Mouse (Mus musculus) right cerebral cortex, postnatal 10 days (tissue): ENCODE results near the gene Fam25c.
"Not testable (repeated sequence)": the region's sequence is repeated elsewhere in the genome, so short reads cannot be mapped to it uniquely, and the experiment has no call there.

Source experiments
- DNase-seq, 2 experiments: peaks; one replicate each; pipeline ENCODE4 v3.0.0; 2021; ENCODE audit warnings: low spot score in 2 of 2

Gene Fam25c

DNA sequence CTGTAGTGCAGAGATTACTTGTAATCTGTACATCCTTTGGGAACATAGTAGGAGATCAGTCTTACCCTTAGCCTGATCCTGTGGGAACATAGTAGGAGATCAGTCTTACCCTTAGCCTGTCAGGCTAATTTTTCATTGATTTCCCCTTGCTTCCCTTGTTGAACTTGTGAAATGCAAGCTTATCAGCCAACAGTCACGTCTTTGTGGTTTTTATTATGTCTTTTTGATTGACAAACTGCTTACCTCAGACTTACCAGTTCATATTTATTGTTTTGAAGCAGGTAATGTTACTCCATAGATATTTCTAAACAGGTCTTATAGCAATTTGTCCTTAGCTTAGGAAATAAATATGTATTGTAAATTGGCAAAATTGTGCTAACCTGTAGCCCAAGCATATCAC, 27.6 kb downstream of the Fam25c start:
- DNase-seq: no peak

DNA sequence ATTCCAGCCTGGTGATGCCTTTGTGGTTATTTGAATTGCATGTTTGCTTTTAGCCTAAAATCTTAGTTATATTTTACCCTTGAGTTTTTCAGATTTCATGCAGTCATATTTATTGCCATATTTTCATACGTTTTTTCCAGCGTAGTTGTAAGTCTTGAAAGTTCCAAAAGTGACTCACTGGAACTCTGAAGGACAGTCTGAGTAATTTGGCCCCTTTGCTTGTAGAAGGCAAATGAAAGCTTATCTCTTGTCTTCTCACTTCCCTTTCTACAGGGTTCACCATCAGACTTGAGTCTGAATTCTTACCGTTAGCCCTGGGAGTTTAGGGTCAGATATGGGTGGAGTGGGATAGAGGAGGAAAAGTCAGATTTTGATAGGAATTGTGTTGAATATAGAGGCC, 28.6 kb downstream of the Fam25c start:
- DNase-seq: no peak

DNA sequence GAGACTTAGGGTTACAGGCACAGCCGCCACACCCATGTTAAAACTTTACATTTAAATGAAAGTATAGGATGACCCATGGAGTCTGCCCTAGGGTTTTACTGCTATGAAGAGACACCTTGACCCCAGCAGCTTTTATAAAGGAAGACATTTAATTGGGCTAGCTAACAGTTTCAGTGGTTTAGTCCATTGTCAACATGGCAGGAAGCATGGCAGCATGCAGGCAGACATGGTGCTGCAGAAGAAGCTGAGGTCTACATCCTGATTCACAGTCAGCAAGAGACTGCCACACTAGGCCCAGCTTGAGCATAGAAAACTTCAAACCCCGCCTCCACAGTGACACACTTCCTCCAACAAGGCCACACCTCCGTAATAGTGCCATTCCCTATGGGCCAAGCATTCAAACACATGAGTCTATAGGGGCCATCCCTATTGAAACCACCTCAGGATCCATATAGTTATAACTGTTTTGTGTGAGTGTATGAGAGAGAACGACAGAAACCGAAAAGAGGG, 31.6 kb downstream of the Fam25c start:
- DNase-seq: no peak

DNA sequence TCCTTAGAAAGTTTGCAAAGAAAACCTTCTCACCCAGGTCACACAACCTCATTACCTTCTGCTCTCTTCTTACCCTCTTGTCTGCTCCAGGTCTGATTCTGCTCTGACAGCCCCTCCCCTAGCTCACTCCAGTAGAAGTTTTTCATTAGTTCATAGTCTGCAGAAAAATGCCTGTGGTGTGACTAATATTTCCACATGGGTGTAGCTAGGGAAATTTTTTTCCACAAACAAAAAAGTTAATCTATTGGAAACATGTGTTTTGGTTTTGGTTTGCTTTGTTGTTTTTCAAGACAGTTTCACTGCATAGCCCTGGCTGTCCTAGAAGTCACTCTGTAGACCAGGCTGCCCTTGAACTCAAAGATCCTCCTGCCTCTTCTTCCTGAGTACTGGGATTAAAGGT, 37.1 kb downstream of the Fam25c start:
- no peak for DNase-seq

DNA sequence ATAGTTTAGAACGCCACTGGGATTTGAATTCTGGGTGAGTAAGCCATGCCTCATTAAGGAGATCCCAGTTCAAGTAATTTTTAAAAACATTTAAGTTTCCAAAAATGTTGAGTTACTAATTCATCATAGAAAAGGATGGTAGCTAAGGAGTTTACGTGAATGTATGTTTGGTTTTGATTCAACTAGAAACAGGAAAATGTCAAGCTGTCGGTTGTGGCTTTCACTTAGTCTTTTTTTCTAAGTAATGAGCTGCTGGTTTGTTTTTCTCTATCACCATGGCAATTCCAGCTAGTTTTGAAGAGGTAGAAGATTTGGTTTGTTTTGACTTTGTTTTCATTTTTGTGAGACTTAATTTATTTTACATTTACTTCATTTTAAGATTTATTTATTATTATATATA, 37.8 kb downstream of the Fam25c start:
- no peak for DNase-seq

DNA sequence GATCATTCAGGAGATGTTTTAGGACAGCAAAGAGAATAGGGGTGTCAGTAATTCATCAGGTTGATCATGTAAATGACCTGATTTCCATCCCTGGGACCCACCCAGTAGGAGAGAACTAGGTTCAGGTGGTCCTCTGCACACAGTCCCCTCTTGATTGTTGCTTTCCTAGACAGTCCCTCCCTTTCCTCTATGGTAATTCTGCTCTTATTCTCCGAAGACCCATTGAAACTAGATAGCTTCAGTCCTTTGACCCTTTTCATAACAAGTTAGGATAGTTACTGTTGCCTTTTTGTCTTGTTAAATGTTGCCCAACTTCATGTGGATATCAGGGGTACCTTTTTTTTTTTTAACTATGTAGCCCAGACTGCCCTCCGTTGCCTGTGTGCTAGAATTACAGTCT, 38.9 kb downstream of the Fam25c start:
- DNase-seq: no peak

DNA sequence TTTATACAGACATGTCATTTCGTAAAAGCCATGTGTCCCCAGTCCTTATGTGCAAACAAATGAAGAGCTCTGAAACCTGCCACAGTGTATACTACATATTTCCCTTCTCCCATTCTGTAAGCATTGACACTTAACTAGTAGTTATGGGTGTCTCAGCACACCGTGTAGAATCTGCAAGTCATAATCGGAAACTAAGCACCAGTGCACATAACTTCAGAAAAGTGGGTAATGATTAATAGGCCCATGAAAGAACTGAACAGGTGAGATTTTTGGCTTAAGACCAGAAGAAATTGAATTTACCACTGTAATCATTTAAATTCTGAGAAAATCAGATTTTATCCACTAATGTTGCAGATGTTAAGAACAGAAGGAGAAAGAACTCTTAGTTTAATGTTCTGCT, 40.4 kb downstream of the Fam25c start:
- DNase-seq: no peak

DNA sequence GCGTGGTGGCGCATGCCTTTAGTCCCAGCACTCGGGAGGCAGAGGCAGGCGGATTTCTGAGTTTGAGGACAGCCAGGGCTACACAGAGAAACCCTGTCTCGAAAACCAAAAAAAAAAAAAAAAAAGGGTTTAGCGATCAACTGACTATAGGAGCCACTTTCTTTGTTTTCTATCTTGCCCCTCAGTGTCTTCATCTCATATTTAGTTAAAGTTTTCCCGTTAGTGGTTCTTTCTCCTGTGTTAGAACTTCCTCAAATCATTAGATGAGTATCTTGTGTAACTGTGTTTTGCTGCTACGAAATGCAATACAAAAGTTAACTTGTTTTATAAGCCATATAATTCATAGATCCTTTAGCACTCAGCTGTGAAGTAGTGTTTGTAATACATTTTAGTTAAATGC, 40.9 kb downstream of the Fam25c start:
- DNase-seq: not testable (repeated sequence)

DNA sequence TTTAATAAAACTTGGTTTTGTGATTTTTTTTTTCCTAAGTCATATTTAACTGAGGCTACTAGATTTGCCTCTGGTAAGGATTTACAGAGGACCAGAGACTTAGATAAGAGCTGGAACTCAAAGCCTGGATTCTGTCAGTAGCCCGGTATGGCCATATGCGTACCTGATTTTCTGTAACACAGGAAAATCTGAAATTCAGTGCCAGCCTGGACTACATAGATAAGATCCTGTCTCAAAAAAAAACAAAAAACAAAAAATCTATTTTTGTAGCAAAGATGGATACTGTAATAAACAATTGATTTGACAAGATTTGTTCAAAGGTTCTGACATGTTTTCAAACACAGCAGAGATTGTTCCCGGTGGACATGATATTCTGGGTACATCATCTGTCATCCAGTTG, 41.6 kb downstream of the Fam25c start:
- no peak for DNase-seq

DNA sequence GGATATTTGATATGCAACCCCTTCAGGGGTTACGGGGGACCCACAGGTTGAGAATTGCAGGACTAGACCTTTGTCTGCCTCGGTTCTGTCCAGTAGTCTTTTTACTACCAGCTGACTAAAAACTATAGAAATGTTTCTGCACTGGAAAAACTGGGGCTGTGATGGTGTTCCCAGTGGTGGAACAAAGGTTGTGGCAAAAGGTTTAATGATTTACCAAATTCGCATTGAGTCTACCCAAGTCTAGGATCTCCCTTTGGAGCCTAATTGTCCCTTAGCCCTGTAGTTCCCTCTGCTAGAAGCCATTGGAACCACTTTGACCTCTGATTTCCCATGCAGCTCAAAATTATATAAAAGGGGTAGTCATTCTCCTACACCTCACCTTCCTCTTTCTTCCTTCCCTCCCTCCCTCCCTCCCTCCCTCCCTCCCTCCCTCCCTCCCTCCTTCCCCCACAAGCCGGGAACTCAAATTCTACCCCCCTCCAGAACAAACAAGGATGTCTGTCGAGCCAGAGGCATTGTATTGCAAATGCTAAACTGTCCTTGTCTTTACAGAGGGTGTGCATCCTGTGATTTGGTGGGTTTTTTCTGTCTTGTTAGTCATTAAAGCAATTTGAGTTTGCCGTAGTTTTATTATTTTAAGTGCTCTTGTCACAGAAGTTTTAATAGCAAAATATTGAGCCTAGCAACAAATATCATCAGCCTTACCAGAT, 42.7 kb downstream of the Fam25c start:
- no peak for DNase-seq

DNA sequence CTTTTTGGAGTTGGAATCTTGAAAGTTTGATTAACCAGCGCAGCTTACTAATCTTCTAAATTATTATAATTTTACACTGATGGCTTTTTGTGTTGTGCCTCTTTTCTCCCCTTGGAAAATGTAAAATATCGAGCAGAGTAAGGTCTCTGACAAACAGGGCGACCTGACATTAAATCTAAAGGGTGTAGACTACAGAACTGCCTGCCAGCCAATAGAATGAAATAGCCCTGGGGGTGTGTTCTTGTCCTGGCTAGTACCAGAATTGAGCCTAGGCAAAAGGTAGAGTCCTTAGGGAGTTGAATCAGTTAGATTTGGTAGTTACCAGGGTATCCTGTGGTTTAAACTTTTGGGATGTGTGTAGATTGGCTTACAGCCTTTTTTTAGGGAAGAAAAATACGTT, 43.5 kb downstream of the Fam25c start:
- DNase-seq: no peak

DNA sequence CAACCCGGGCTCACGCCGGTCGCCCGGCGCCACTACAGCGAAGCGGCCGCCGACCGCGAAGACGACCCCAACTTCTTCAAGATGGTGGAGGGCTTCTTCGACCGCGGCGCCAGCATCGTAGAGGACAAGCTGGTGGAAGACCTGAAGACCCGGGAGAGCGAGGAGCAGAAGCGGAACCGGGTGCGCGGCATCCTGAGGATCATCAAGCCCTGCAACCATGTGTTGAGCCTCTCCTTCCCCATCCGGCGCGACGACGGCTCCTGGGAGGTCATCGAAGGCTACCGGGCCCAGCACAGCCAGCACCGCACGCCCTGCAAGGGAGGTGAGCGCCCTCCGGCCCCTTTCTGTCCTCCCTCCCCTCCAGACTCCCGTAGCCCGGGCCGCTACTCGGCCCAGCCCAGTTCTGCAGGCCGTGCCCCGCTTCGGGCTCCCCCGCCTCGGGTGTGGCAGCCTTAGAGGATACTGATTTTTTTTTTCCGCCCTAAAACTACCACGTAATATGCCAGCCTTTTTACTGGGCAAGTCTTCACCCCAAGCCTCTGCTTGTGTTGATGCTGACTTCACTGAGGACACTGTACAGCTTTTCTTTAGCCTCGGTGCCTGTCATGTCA, 44.1 kb downstream of the Fam25c start:
- DNase-seq: peak; percentile 56 to 65

DNA sequence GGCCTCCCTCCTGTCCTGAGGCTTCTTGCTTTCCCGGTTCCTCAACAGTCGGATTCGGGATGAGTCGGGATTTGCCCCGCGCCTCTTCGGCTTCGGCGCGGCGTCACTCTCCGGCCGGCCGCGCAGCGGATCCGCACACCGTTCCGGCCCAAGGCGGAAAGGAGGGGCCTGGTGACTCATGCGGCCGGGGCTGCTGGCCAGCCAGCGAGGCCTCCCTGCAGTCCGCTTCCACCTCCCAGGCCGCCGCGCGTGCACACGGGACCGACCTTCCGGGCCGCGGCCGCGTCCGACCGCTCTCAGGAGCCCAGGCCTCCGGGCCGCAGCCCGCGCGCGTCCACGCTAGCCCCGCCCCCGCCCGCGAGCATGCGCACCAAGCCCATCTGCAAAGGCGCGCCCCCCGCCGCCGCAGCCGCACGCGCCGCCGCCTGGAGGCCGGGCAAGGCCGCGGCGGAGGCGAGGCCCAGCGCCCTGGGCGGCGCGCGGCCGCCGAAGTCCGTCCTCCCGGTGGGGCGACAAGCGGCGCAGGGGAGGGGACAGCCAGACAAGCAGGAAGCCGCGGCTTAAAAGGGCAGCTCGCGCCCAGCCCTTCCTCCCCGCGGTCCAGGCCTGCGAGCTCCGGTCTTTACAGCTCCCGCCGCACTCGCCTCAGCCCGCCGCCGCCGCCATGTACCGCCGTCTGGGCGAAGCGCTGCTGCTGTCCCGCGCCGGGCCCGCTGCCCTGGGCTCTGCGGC, 44.8 kb downstream of the Fam25c start, which contains the start of the genes Shld2 and Glud1:
Gene Shld2, minus strand, starts transcription at position 260 of the 732 bp plus-strand sequence.
Gene Glud1, plus strand, starts transcription at position 494 of the 732 bp plus-strand sequence.
- DNase-seq: peak; percentile 94

DNA sequence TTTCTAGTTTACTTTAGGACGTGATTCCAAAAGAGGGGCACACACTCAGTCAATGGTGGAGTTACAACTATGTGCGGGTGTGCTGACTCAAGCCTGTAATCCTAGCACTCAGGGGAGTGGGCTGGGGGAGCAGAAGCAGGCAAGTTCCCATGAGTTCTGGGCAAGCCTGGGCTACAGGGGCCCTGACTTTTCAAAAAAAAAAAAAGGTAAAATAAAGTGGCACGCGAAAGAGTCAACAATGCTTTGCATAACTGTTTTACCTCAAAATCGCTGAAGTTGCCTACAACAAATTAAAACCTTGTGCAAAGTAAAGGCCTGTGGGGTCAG, 45.4 kb downstream of the Fam25c start:
- DNase-seq: no peak

DNA sequence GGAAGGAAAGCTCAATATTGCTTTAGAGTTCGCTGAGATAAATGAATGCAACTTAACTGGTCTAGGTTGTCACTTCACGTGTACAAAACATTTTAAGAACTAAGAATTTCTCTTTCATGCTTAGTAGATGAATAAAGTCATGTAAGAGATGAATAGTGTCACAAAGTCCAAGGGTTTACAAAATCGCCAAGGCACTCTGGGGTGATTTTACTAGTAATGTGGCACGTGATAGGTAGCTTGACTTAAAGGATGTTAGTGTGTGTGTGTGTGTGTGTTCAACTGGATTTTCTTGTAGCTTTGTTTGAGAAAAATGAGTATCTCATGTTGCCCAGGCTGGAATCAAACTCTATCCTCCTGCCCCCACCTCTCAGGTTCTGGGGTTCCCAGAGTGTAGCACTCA, 46.0 kb downstream of the Fam25c start:
- no peak for DNase-seq

DNA sequence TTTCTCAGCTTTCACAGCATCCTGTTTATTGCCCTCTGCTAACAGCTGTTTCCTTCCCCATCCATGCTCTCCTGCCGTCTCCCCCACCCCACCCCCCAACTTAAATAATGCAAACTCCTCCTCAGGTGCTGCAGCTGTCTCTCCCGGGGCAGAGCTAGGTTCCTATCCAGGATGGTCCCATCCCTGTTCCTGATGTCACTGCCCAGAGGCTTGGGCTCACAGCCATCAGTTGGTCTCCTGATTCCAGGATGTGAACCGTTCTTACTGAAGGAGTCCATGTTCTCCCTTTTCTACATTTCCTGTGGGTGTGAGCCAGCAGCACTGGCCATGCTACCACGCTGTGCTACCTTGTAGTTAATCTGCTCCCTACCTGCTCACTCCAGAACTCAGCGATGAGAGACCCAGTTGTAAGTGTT, 52.0 kb downstream of the Fam25c start:
- no peak for DNase-seq

DNA sequence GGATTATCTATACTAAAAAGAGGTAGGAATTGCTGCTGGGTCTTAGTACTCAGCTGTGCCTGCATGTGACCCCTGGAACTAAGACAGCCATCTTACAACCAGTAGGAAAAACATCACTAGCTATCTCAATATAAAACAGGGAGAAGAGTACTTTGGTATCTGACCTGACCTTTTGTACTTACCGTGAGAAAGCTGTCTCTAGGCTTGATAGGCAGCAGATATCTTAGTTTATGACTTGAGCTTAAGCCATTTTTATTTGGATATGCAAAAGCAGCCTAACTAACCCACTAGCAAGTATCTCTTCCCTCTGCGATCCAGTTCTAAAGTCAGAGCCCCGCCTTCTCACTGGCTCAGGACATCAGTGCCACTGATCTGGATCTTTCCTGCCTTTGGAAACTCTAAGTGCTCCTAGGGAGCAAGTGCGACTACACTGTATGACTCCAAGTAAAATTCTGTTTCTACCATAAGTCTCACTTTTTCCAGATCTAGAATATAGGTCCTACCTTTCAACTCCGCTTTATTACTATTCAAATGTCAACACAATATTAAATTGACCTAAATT, 52.5 kb downstream of the Fam25c start:
- no peak for DNase-seq
